ENCODE assay signal across 18 mouse cellular contexts in genomic region chr3:129044834-129045233, GRCm38 (mm10).
DNase-seq lines count a peak whose midpoint lies in the region; ATAC-seq and TF ChIP-seq lines count a peak whose summit lies in the region.
"Had no signal": no experiment of that assay in that cellular context is flagged by ENCODE, and none has a peak within 500 bp of the region (broad histone marks: within the 10 kb centered on the region; RNA-seq: fewer than 3 reads in every experiment).

No protein-coding gene starts in this region.

- peak; percentile 62 for ATAC-seq in Patski
- ATAC-seq in inflammation-experienced regulatory T-cells, adult 6 months = no peak
- ATAC-seq: activated CD4-positive, CD25-positive, alpha-beta regulatory T cell, adult 4 months; CD4-positive, CD25-positive, alpha-beta regulatory T cell, adult 4 months had no signal

- no peak for TF ChIP-seq CTCF in Patski (IDR thresholded peaks at IDR 0.05)

- H3K27me3 ChIP-seq in Patski = no peaks in the 10 kb centered on the region
- H3K27me3 ChIP-seq: CH12.LX had no signal

- POLR2A ChIA-PET in Patski (lab: Charles Lee) = interaction anchor here (1.3 kb wide), 1 partner anchor 257 kb away, joined by 3 read pairs; no protein-coding TSS in a partner anchor

- intact Hi-C loops in heart, postnatal 36 days (cut with DNase I) = no loop called here

- peak; percentile 67 for DNase-seq in heart, adult 11 months
- no peak for DNase-seq in heart, postnatal 36 days
- DNase-seq in Patski (ENCODE audit: low read depth, low spot score) = peak; percentile 24
- DNase-seq: adrenal gland, adult 2 months; adrenal gland, adult 8-10 months; adrenal gland, postnatal 10 days; adrenal gland, postnatal 14 days; adrenal gland, postnatal 25 days; adrenal gland, postnatal 36 days; B cell, adult 2 months; cerebellum, adult 11 months; cerebellum, adult 11-12 months; cerebellum, adult 18-20 months; cerebellum, adult 2 months had no signal

- in situ Hi-C loops in Patski (cut with MboI; ENCODE audit: low pct_unique_long_range_greater_than_20kb) = no loop called here

- CTCF ChIA-PET in Patski (lab: Charles Lee) = no interaction called here

Comparison
In these comparisons a context has a peak if more than half of its experiments do, and no peak if none do; other contexts are left out.
1. DNase-seq: peak in heart, adult 11 months (single experiment) and Patski (single experiment); none in heart, postnatal 36 days (0 of 2).